Mouse (Mus musculus): ENCODE data around the gene Cphx2. TPM values are rescaled to one million over a fixed set of nuclear protein-coding genes. Genes with fewer than 3 reads are reported as not detected.
A peak's percentile ranks its signal among the peaks of the same experiment; 100 is the strongest.
"Not testable (repeated sequence)": the region's sequence is repeated elsewhere in the genome, so short reads cannot be mapped to it uniquely, and the experiment has no call there.

The Cphx2 gene
- not detected in 2 replicates for total RNA-seq (2014; fragmentation: Nextera tagmentation)
- total RNA-seq (2017), result not detected in 2 replicates

- ATAC-seq (replicated peaks; ENCODE audit: low FRiP score, low TSS enrichment, poor library complexity, severe bottlenecking), result not testable (repeated sequence)
Observed at GRCm38 (mm10) chr14:26081216-26081615, at the start of gene Cphx2. Cphx2 (plus strand) TSS chr14:26081516.

GRCm38 (mm10) chr14:26034364-26034763, 47.0 kb upstream of the Cphx2 start:
- ATAC-seq (replicated peaks; ENCODE audit: low FRiP score, low TSS enrichment, poor library complexity, severe bottlenecking), result not testable (repeated sequence)

- ATAC-seq (replicated peaks; ENCODE audit: low FRiP score, low TSS enrichment, poor library complexity, severe bottlenecking), result not testable (repeated sequence)
Observed at GRCm38 (mm10) chr14:26035439-26035838, 45.9 kb upstream of the Cphx2 start.

- not testable (repeated sequence) for ATAC-seq (replicated peaks; ENCODE audit: low FRiP score, low TSS enrichment, poor library complexity, severe bottlenecking)
Observed at GRCm38 (mm10) chr14:26042611-26043010, 38.7 kb upstream of the Cphx2 start, which contains the start of gene Gm9780. Gm9780 (minus strand) TSS chr14:26042711.

- not testable (repeated sequence) for ATAC-seq (replicated peaks; ENCODE audit: low FRiP score, low TSS enrichment, poor library complexity, severe bottlenecking)
Observed at GRCm38 (mm10) chr14:26045007-26045406, 36.3 kb upstream of the Cphx2 start.

- peak; percentile 81 for ATAC-seq (replicated peaks; ENCODE audit: low FRiP score, low TSS enrichment, poor library complexity, severe bottlenecking)
Observed at GRCm38 (mm10) chr14:26047026-26047425, 34.3 kb upstream of the Cphx2 start.

GRCm38 (mm10) chr14:26048767-26049166, 32.5 kb upstream of the Cphx2 start:
- ATAC-seq (replicated peaks; ENCODE audit: low FRiP score, low TSS enrichment, poor library complexity, severe bottlenecking), result not testable (repeated sequence)

- not testable (repeated sequence) for ATAC-seq (replicated peaks; ENCODE audit: low FRiP score, low TSS enrichment, poor library complexity, severe bottlenecking)
Observed at GRCm38 (mm10) chr14:26058184-26058583, 23.1 kb upstream of the Cphx2 start.

- ATAC-seq (replicated peaks; ENCODE audit: low FRiP score, low TSS enrichment, poor library complexity, severe bottlenecking), result not testable (repeated sequence)
Observed at GRCm38 (mm10) chr14:26059362-26059761, 22.0 kb upstream of the Cphx2 start.

GRCm38 (mm10) chr14:26066574-26067324, 14.6 kb upstream of the Cphx2 start:
- peak; percentile 89 for ATAC-seq (replicated peaks; ENCODE audit: low FRiP score, low TSS enrichment, poor library complexity, severe bottlenecking)

- ATAC-seq (replicated peaks; ENCODE audit: low FRiP score, low TSS enrichment, poor library complexity, severe bottlenecking), result peak; percentile 98
Observed at GRCm38 (mm10) chr14:26067325-26067633, 14.0 kb upstream of the Cphx2 start, which contains the start of gene Tmem254c. Tmem254c (minus strand) TSS chr14:26067355.

- not testable (repeated sequence) for ATAC-seq (replicated peaks; ENCODE audit: low FRiP score, low TSS enrichment, poor library complexity, severe bottlenecking)
Observed at GRCm38 (mm10) chr14:26076620-26077390, 4.5 kb upstream of the Cphx2 start.

GRCm38 (mm10) chr14:26081997-26082396, 681 bp downstream of the Cphx2 start, which contains the start of gene Cphx3:
Cphx3 (plus strand) TSS chr14:26082297.
- not testable (repeated sequence) for ATAC-seq (replicated peaks; ENCODE audit: low FRiP score, low TSS enrichment, poor library complexity, severe bottlenecking)

GRCm38 (mm10) chr14:26097622-26098021, 16.3 kb downstream of the Cphx2 start:
- not testable (repeated sequence) for ATAC-seq (replicated peaks; ENCODE audit: low FRiP score, low TSS enrichment, poor library complexity, severe bottlenecking)

- ATAC-seq (replicated peaks; ENCODE audit: low FRiP score, low TSS enrichment, poor library complexity, severe bottlenecking), result not testable (repeated sequence)
Observed at GRCm38 (mm10) chr14:26118150-26118549, 36.8 kb downstream of the Cphx2 start, which contains the start of gene Duxbl2. Duxbl2 (plus strand) TSS chr14:26118349.

GRCm38 (mm10) chr14:26118550-26119000, 37.3 kb downstream of the Cphx2 start:
- ATAC-seq (replicated peaks; ENCODE audit: low FRiP score, low TSS enrichment, poor library complexity, severe bottlenecking), result not testable (repeated sequence)

- not testable (repeated sequence) for ATAC-seq (replicated peaks; ENCODE audit: low FRiP score, low TSS enrichment, poor library complexity, severe bottlenecking)
Observed at GRCm38 (mm10) chr14:26119095-26119494, 37.8 kb downstream of the Cphx2 start.

Measured in megakaryocyte-erythroid progenitor cell, adult 5-6 weeks (primary cell).